Mouse (Mus musculus) layer of hippocampus, adult 9-10 months (tissue): ENCODE results near the gene Ipmk.

ENCODE experiments used
- DNase-seq: peaks from one replicate; pipeline ENCODE4 v3.0.0; 2022; ENCODE audit warnings: low spot score

The Ipmk gene

DNA sequence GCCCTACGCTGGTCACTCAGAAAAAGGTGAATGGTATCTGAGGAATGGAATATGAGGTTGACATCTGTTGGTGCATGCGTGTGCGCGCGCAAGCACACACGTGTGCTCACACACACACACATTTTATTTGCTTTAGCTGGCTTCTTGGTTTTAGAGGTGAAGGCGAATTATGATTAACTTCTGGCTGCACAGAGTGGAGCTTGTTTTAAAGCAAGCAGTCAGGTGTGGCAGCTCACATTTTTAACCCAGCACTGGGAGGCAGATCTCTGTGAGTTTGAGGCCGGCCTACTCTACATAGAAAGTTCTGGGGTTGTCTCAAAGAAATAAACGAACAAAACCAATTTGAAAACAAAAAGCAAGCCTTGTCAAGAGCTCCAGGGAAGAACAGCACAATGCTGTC, 6.3 kb upstream of the Ipmk start:
- DNase-seq: no peak

DNA sequence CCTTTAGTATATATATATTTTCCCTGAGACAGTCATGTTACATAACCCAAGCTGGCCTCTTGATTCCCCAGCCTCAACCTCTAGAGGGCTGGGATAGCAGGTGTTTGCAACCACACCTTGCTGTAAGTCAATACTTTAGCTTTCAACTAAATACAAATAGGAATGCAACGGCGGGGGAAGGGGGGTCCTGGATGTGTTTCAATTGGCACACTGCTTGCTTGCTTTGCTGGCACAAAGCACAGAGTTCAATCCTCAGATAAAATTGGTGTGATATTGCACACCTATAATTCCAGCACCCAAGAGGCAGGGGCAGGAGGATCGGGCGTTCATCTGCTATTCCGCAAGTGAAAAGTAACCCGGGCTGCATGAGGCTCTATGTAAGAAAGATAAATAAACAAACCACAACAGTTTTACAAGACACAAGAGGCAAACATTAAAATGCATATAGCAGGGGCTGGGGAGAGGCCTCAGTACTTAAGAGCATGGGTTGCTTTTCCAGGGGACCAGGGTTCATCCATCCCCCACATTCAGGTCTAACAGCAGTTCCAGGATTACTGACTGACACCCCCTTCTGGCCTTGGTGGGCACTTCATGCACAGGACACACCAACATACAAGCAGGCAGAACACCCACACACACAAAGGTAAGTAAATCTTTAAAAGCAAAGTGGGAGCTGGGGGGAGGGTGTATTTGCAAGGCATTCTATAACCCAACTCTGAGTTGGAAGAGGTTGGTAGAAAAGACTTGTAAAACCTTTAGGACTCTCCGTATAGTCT, 5.3 kb upstream of the Ipmk start:
- no peak for DNase-seq

DNA sequence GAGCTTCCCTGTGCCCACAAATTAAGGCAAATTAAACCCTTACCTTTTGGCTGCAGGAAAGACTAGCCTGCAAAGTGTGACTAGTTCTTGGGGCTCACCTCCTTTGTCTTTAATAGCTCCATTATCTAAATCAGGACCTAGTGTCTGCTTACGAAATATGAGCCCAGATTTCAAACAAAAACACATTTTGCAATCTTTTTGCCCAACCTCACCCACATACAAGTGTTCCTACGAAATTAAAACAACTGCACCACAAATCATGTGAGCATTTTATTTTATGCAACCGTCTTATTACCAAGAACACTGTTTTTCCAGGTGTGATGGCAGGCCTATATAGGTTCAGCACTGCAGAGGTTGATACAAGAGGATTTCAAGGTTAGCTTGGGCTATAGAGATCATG, 4.4 kb upstream of the Ipmk start:
- DNase-seq: no peak

DNA sequence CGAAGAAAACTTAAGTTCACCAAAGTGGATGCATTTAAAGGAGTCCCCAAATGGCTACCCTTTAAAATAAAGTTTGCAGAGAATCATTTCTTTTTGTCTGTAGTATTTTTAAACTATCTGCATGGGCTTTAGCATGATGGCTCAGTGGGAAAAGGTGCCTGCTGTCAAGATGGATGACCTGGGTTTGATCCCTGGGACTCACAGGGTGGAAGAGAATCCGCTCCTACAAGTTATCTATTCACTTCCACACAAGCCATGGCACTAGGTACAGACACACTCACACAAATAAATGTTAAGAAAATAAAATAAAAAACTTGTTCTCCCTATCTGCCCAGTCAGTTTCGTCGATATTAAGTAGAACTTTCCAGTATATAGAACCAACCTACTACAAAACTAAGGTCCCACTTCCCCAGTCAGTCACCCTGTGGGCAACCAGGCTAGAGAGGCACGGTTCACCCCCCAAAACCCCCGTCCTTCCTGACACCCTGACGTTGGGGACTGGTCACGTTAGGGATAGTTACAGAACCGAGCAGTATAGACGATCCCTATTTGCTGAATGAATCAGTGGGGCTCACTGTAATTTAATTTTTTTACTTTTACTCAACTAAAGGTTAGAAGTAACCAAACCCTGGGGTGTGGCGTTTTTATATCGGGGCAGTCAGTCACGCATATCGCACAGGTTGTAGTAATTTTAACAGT, 3.8 kb upstream of the Ipmk start:
- no peak for DNase-seq

DNA sequence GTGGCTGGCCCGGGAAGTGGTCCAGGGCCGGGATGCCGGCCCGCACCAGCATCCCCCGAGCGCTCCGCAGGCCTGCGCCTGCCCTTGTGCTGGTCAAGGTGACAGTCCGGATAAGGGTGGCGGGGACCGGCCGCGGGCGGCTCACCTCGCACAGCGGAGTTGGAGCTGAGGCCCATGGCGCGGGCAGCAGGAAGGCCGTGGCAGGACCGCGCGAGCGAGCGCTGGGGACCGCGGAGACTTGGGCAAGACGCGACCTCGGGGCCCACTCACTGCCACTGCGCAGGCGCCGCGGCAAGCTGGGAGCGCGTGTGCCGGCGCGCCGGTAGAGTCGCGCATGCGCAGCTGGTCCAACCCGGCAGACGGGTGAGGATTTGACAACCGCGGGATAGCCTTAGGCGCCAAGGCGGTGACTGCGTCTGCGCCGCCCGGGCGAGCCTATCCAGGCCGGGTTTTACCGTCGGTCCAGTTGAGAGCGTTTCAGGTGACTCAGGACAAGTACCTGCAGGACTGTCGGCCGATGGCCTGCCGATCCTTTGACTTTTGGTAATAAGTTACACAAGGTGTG, 2.9 kb upstream of the Ipmk start, which contains the start of gene Cisd1:
TSS of gene Cisd1 (minus strand) at position 376 of the 565 bp plus-strand sequence.
- DNase-seq: peak; percentile 71

DNA sequence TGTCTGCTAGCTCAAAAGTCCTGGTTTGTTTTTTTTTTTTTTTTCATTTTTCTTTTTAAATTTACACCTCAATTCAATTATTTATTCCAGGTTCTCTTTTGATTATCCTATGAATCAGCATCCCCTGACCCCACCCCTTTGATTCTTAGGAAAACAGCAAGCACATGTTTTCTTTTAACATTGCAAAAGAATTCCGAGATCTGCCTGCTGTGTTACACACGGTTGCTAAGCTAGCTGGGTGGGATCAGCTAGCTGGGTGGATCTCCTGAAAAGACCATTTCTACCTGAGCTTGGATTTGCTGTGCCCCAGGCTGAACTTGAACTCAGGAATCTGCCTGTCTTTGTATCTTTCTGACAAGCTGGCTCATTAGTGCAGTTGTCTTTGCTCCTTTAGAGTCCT, 1.5 kb upstream of the Ipmk start:
- DNase-seq: no peak

DNA sequence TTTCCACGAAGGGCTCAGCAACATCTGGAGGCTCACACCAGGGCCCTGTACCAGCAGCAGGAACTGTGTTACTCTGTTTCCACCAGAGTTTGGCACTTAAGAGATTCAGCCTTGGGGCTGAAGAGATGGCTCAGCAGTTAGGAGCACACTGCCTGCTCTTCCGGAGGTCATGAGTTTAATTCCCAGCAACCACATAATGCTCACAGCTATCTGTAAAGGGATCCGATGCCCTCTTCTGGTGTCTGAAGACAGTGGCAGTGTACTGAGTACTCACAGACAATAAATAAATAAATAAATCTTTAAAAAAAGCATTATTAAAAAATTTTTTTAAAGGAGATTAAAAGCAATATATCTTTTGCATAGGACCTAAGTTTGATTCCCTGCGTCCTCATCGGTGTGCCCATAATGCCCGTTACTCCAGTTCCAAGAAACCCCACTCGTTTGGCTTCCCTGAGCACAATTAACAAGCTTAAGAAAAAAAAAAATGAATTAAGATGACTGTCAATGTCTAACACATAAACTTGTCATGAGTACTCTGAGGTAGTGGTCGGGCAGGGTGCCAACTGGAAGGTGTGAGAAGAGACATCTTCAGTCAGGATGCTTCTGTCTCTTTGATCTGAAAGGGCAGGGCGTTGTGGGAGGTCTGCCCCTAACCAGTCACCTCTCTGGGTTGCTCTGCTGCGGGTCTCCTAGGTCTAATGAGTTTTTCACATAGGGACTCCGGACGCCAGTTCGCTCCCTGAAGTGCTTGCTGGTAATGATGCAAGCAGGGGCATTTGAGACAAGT, 648 bp upstream of the Ipmk start:
- DNase-seq: no peak

DNA sequence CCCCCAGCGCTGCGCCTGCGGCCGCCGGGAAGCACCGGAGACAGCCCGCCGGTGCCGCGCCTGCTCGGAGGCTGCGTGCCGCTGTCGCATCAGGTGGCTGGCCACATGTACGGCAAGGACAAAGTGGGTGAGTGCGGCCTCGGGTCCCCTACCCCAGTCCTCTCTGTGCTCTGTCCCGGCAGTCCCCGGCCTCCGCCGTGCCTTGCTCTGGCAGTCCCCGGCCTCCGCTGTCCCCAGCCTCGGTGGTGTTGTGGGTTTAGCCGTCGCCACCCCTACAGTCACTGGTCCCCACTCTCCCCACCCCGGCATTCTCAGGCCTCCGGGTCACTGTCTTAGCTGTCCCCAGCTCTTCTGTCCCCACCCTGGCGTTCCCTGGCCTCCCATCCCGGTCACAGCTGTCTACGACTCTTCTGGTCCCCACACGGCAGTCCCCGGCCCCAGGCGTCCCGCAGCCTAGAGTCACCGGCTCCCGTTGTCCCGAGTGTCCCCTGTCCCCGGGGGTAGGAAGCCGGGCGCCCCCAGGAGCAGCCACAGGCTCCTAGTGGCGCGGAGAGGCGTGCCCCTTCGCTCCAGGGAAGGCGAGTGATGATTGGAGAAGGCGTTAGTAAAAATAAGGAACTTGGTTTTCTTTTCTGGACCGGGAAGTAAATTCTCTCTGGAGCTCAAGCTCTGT, 537 bp downstream of the Ipmk start:
- no peak for DNase-seq

DNA sequence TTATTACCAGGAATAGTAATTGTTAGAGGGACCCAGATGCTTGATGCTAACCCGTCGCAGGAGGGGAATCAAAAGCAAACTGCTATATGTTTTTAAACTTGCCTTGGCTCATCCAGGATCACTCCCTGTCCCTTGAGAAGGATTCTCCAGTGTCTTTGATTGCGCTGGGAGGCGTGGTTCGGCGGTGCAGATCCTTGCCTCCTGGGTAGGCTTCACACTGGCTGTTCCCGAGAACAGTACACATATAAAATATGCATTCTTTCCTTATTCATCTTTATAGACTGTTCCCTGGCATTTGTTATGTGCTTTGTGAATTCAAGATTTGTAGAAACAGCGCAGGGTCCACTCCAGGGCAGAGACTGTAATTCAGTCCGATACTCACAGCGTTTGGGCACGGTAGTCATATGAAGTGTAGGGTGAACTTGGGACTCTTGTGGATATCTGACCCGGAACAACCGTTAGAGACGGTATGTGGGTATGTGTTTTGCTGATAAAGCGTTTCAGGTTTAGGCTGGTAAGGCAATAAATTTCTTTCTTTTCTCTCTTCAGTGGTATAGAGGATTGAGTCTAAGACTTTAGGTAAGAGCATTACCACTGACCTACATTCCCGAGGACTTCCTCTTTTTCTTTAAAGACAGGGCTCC, 1.2 kb downstream of the Ipmk start:
- no peak for DNase-seq

DNA sequence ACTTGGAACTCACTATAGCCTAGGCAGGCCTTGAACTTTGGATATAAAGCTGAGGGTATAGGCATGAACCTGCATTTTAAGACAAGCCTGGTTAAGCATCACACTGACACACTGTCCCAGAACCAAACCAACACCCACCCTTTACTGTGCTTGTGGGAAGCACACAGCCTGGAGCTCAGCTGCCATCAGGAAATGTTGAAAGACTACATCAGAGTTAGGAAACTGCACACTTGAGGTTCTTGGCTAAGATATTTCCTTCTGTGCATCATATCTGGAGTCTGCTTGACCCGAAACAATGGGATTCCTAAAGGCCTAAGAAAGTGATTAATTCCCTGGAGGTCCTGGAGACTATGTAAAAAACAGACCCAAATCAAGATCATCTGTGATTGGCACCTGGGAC, 1.7 kb downstream of the Ipmk start:
- no peak for DNase-seq

DNA sequence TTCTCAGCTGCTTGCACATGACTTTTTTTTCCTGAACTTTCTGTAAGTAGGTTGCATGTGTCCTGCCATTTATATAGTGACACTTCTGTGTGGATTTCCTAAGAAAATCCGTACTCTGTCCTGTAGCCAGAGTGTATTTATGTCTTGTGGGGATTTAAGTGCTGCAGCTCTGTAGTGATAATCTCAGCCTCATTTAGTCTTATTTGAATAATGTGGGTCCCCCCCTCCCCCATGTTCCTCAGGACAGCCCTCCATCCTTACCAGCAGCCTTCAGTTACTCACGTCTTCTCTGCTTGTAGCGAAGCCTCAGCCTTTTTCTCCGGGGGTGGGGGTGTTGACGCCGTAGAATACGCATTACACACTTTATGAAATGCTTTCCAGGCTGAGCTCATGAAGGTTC, 3.7 kb downstream of the Ipmk start:
- DNase-seq: no peak

DNA sequence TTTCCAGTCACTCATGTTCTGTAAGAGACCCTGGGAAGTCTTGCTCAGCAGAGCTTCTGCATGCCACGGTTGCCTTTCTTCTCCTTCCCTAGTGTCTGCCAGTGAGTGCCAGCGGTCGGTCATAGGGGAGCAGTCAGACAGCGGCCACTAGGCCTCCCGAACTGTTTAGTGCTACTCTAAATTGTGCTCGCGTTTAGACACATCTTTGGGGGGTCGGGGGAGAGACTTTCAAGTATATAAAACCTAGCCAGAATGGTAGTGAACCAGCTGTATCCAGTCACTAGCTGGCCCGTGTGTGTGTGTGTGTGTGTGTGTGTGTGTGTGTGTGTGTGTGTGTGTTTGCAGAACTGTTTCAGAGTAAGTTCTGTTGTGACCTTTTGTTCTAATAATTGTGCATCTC, 6.3 kb downstream of the Ipmk start:
- no peak for DNase-seq

DNA sequence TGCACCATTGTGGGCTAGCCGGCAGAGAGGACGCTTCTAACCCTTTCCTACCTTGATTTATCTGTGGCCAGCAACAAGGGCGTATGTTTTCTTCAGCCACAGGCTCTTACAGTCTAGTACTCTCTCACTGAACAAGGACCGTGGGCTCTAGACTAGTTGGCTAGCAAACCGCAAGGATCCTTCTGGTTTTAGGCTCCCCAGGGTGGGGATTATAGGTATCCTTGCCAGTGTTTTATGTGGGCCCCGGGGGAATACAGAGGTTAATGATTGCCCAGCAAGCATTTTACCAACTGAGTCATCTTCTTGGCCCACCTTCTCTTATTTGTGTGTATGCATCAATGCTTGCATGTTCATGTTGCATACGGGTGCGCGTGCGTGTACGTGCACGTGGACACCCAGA, 7.4 kb downstream of the Ipmk start:
- DNase-seq: no peak

DNA sequence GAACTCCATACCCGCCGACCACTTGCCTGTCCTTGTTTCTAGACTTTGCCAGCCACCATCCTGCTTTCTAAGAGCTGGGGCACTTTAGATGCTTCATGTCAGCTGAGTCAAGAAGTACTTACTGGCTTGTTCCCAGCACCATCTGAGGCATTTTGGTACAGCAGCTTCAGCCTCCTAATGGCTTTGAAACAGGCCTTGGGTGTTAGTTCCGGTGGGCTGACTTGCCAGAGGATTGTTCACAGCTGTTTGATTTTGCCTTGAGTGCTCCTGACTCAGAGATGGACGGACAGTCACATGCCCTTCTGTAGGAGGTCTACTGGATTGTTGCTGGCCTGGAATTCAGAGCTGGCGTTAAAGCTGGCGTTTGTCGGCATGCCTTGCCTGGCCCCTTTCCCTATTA, 13.5 kb downstream of the Ipmk start:
- DNase-seq: no peak

DNA sequence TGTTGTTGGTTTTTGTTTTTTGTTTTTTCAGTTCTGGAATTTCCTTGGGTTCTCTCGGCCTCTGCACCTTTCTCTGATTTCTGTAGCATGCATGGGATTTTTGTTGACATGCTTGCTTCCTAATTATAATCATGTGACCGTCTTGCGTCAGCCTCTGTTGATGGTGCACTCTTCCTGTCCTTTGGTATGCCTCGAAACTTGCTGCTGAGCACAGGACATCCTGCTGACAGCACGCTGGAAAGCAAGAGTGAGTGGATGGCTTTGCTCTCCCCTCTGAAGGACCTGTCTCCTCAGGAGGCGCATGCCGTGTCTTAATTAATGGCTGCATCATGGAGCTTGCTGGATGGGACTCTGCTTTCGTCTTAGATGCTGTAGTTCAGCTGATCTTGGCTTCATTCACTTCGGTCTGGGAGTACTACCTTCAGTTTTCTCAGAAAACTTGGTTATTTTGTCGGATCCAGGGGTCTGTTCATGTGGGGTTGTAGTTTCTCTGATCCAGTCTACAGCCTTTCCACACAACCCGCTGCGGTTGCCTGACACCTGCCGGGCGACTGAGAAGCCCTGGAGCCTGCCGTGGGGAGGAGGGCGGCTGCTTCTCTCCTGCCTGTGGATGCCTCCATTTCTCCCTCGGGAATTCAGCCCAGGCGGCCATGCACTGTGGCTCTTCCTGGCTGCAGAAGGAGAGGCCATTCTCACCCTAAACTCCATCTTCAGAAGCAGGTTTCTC, 14.4 kb downstream of the Ipmk start:
- no peak for DNase-seq

DNA sequence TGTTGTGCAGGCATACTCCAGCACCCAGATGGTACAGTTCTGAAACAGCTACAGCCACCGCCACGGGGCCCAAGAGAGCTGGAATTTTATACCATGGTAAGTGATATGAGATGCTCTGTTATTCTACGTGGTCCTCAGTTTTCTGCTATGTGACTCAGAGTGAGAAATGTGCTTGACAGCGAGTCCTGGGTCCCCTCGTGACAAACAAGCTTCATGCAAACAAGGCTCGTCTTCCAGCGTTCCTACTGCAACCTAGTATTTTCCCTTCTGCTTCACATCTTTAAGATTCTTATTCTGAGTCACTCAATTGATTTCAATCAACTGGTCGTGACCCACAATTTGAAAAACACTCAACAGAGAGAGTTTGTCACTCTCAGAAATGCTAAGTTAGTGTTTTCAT, 15.9 kb downstream of the Ipmk start:
- no peak for DNase-seq

DNA sequence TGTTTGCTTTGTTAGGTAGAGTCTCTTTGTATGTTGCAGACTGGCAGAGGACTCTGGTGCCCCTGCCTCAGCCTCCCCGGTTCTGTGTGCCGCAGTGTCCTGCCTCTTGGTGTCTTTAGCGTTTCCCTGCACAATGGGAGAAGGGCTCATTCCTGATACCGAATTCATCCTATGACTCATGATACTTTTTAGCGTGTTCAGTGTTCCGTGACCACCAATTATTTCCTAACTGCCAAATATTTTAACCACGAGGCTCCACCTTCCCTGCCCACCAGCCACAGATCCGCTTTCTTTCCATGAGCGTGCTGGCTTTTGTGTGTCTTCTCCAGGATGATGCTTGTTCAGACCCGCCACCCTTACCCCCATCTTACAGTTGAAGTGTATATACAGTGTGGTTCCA, 16.3 kb downstream of the Ipmk start:
- DNase-seq: no peak

DNA sequence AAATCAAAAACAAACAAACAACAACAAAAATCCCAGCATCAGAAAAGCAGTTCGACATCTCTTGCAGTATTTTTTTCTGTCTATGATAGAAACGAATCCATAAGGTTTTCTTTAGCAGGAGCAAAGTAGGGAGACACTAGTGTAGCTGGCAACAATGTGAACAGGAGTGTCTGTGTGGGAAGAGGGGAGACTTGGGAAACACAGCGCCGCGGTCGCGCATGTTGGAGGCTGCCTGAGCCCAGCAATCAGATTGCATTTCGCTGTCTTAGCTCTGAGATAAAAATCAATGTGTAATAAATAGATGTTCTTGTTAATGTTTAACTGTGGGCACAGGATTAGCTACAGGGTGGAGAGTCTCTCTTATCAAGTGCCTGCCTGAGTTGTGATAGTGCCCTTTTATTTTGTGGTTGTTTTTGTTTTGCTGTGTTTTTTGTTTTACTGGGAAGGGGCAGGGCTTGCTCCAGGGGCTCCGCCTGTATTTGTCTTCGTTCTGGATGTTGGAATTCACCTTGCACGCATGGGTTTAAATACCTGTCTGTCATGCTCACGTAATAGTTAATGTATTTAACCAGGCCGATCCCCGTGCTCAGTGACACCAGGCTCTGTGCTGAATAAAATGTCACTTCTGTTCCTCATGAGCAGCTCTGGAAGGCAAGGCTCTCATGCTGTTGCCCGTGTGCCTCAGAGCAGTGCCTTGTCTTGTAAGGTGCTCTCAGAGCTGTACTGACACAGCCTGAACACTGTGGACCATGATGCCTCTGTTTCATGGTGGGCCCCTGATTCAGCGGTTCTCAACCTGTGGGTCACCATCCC, 20.8 kb downstream of the Ipmk start:
- DNase-seq: no peak

DNA sequence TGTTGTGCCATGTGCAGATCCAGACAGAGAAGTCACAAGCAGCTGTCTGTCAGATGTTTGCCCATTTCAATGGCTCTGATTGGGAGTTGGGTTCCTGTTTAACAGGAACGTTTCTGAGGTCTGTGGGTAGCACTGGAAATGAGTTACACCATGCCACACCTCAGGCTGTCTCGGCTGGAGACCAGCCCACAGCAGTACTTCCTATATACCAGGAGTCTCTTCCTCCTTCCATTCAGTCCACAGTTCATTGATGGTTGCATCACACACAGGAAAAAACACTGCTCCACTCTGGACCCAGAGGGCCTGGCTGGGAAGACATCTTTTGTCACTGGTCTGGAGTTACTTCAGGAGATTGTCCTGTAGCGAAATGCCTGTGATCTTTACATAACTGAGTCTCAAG, 21.9 kb downstream of the Ipmk start:
- DNase-seq: no peak

DNA sequence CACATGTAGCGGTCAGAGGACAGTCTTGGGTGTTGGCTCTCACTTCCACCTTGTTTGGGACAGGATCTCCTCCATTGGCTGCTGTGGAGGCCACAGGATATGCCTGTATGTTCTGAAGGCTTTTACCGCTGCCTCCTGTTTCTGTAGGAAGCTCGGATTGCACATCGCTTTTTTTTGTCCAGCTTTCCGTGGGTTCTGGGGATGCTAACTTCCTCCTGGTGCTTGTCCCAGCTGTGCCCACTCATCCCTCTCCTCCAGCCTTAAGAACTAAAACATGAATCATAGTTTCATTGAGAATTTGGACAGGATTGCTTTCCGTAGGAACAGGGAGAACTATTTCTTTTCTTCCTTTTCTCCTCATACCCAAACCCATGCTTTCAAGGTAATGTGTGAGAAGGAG, 24.3 kb downstream of the Ipmk start:
- no peak for DNase-seq
